Mouse (Mus musculus) activated CD4-positive, CD25-positive, alpha-beta regulatory T cell (primary cell): ENCODE results near the gene Slc4a1ap. TPM values are rescaled to one million over a fixed set of nuclear protein-coding genes. Genes with fewer than 3 reads are reported as not detected.

Experiments
- polyA plus RNA-seq, 2 experiments: library from polyadenylated mRNA; unstranded; fragments of 100-300 nt; shearing (Covaris generic); gene quantifications; one replicate each; pipeline ENCODE4 v1.2.1; 2017

Slc4a1ap gene
- polyA plus RNA-seq = 10 to 100 TPM; 42.9 to 49.5 TPM

DNA sequence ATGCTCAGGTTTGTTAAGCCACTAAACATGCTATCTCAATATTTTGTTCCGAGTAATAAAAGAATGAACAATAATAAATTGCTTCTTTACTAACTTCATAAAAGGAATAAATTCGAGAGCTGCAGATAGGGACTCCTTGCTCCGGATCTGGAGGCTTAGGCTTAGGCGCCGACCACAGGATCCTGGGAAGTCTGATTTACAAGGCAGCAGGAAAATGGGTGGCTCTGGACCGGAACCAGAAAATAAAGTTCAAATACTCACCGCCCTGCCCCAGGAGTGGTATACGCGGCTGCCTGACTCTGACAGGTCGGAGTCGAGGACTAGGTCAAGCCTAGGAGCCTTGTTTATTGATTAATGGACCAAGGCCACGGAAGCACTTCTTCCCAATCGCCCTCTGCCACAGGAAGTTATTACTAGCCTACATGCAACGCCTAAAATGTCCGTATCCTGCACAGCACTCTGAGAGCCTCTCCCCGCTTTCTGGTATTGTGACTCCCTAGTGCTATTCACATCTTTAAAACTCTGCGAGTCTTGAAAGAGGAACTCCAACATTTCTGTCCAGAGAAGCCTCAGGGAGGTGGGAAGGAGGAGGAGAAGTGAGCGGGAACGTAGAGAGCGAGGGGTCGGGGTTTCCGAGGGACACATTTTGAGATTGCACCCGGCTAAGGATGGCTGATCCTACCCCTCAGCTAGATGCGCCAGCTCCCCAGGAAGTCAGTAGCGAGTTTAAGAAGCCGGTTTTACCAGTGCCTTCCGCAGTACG lies at the start of gene Slc4a1ap:
Gene Slc4a1ap, plus strand, starts transcription at position 642 of the 763 bp plus-strand sequence.

DNA sequence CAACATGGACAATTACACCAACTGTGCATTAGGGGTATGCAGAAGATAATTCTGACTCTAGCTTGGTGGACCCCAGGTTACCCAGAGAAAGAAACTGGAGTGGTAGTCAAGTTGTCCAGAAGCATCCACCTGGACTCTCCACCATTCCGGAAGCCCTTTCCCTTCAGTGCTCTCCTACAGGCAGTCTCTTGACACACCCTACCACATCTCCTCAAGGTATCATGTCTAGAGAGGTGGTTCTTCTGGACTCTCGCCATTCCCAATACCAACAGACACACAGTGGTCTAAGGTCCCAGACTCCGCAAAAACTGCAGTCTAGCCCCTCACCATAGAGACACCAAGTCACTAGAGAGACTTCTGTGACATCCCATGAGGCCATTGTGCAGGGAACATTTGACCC lies 41.4 kb upstream of the Slc4a1ap start, which contains the start of gene 4930548H24Rik:
Gene 4930548H24Rik, plus strand, starts transcription at position 301 of the 400 bp plus-strand sequence.

DNA sequence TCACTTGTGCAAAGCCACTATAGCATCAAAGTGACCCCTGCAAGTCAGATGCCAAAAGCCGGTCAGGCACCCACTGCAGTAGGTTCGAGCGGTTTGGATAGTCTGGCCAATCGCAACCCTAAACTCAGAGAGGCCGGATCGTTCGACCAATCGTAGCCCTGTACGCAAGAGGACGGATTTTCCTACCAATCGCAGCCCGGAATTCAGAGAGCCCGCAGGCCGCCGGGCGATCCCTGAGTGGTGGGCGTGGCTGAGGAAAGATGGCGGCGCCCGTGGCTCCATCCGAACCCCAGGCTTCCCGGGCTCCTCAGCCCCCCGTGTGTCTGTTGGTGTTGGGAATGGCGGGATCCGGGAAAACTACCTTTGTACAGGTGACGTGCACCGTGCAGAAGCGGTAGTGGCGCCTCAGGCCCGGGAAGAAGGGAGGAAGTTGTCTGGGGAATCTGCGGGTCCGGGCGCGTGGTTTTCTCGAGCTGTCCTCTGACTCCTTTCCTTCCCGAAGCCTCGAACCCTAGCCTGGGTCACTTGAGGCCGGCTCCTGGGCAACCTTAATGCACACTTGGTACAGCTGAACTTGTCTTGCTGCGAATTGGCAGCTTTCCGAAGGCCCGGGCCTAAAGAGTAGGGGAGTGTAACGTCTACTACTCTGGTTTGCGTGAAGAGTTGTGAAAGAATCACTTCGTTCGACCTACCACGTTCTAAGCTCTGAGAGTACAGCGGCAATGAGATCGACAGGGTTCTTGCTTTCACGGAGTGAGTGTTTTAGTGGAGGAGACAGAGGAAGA lies 32.1 kb upstream of the Slc4a1ap start, which contains the start of gene Gpn1:
Gene Gpn1, plus strand, starts transcription at position 229 of the 785 bp plus-strand sequence.

DNA sequence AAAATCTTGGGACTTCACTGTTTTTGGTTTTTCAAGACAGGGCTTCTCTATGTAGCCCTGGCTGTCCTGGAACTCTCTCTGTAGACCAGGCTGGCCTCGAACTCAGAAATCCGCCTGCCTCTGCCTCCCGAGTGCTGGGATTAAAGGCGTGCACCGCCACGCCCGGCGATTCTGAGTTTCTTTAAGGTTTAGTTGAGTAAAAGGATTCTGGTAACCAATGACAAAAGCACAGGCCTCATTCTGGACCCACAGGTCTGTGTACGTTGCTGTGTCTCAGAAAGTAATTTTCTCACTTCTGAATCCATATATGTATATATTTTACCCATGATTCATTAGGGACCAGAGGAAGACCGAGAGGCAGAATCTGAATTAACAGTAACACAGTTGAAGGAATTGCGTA lies 912 bp downstream of the Slc4a1ap start, which contains the start of gene Supt7l:
Gene Supt7l, minus strand, starts transcription at position 101 of the 400 bp plus-strand sequence.

DNA sequence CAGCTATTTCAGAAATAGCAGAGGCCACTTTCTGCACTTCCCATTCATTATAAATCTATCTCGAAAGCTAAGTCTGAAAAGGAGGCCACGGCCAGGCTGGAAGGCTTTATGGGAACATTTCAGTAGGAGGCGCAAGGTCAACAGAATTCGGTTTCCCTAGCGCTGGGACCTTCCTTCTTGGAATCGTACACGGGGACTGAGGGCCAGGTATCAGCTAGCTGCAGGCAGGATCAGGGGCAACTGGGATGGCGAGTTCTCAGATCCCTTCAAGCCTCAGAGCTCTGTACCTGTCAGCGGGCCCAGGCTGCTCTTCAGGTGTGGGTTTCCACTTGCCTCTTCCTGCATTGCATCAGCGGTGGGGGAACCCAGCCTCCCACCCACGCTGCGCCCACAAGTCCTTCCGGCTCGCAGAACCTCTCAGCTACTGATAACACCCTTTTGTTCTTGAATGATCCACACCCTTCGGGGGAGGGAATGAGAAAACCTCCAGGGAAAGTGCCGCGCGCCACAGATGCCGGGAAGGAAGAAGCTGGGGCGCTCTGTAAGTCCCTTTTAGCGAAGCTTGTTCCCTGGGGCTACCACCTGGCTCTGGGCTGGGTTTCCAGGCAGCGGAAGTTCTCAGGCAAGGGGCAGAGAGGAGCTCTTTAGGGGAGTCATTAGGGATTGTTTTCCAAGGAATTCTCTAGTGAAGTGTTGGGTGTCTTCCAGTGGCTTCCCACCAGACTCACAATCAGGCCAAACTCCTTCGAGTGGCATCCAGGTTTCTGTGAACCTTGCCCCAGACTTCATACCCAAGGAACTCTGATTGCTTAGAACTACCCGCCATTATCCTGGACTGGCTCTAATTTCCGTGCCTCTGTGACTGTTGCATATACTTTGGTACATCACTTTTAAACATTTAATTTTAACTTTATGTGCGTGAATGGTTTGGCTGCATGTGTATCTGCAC lies 70.0 kb downstream of the Slc4a1ap start, which contains the start of gene Mrpl33:
Gene Mrpl33, plus strand, starts transcription at position 455 of the 949 bp plus-strand sequence.

Other genes with a start within 250 kb of the Slc4a1ap start
- 1 to 10 TPM; 3.4 to 5.1 TPM for gene Ift172, start 235.9 kb upstream of the Slc4a1ap start, polyA plus RNA-seq
- gene Fndc4, start 230.9 kb upstream of the Slc4a1ap start, polyA plus RNA-seq = under 1 TPM in 1 of 2 experiments, not detected in 1; 0.41 TPM
- gene Gckr, start 229.6 kb upstream of the Slc4a1ap start, polyA plus RNA-seq = under 1 TPM in 1 of 2 experiments, not detected in 1; 0.55 TPM
- 10 to 100 TPM; 37.3 to 46.1 TPM for gene Zfp512, start 74.6 kb upstream of the Slc4a1ap start, polyA plus RNA-seq
- gene 4930548H24Rik, start 41.3 kb upstream of the Slc4a1ap start, polyA plus RNA-seq = under 1 TPM in 1 of 2 experiments, not detected in 1; 0.77 TPM
- gene Gpn1, start 32.3 kb upstream of the Slc4a1ap start, polyA plus RNA-seq = 10 to 100 TPM; 27.0 to 27.4 TPM
- 10 to 100 TPM; 24.3 to 26.9 TPM for gene Supt7l, start 812 bp downstream of the Slc4a1ap start, polyA plus RNA-seq
- gene Mrpl33, start 69.9 kb downstream of the Slc4a1ap start, polyA plus RNA-seq = 100 to 1,000 TPM; 233 to 297 TPM
- 10 to 100 TPM; 20.3 to 23.8 TPM for gene Rbks, start 170.6 kb downstream of the Slc4a1ap start, polyA plus RNA-seq
- gene Babam2, start 170.7 kb downstream of the Slc4a1ap start, polyA plus RNA-seq = 10 to 100 TPM; 48.4 to 55.5 TPM